Mouse (Mus musculus): ENCODE measurements around the gene Slc22a15. TPM values are rescaled to one million over a fixed set of nuclear protein-coding genes. Genes with fewer than 3 reads are reported as not detected.

Gene Slc22a15
- polyA plus RNA-seq (2011; ENCODE audit: insufficient read depth, insufficient read length, low read depth, missing spikeins) = 0.85 and 1.8 TPM in 2 replicates

DNA sequence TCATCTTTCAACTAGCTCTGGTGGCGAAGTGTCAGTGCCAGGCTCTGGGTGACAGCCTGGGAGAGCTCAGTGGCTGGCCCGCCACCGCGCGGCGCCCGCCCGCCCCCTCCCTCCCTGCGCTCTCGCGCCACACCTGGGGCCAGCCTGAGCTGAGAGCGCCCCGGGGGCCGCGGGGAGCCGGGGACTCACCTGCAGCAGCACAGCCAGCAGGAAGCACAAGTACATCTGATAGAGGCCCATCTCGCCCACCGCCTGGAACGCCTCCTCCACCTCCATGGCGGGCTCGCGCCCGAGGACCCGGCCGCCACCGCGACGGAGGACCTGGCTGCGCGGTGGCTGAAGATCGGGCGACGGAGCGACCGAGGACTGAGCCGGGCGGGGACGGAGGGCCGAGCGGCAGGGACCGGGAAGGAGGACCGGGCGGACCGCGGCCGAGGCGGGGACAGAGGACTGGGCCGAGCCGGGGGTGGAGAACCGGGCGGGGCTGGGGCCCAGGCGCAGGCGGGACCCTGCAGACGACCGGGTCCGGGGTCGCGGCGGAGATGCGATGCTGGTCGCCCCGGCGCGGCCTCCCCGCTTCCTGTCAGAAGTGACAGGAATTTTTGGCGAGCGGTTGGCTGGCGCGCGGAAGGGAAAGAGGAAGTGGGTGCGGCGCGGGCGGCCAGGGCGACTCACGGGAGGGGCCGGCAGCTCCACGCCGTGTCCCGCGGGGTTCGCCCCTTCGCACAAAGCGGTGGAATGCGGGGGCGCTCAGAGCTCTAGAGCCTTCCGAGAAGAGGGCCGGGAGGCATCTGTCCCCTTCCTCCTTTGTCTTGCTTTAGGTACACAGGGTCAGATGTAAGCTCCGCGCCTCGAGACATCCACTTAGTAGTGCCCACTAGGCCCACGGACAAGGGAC is at the start of gene Slc22a15:
Gene Slc22a15 (minus strand): TSS at position 611 of the 898 bp plus-strand sequence.
- no peak within 1 kb of the TSS for H3K27ac ChIP-seq (ENCODE audit: insufficient read depth, low read length)
- H3K27me3 ChIP-seq (ENCODE audit: control insufficient read depth, insufficient read depth, low read length, poor library complexity, severe bottlenecking) = peaks cover 6% of the 10 kb centered on the region
- peak within 1 kb of the TSS; percentile 93 for H3K4me3 ChIP-seq (ENCODE audit: low read depth, low read length)
- H3K9ac ChIP-seq (ENCODE audit: low read depth, poor library complexity, severe bottlenecking) = peak within 1 kb of the TSS; percentile 85
- no peak for TF ChIP-seq EP300 (IDR thresholded peaks at IDR 0.05; ENCODE audit: insufficient read depth, low read depth, low read length)
- TF ChIP-seq CTCF (IDR thresholded peaks at IDR 0.05; ENCODE audit: low read depth, low read length) = no peak
- no peak for TF ChIP-seq POLR2A (IDR thresholded peaks at IDR 0.05; ENCODE audit: insufficient read depth, low read length)
- no peaks in the 10 kb centered on the region for H3K36me3 ChIP-seq (ENCODE audit: control insufficient read depth, insufficient read depth, low read length, poor library complexity, severe bottlenecking)
- no peaks in the 10 kb centered on the region for H3K4me1 ChIP-seq (ENCODE audit: control insufficient read depth, insufficient read depth, low read length)
- no peaks in the 10 kb centered on the region for H3K9me3 ChIP-seq (replicated peaks; ENCODE audit: control insufficient read depth, insufficient read depth, low read length, poor library complexity, severe bottlenecking)

DNA sequence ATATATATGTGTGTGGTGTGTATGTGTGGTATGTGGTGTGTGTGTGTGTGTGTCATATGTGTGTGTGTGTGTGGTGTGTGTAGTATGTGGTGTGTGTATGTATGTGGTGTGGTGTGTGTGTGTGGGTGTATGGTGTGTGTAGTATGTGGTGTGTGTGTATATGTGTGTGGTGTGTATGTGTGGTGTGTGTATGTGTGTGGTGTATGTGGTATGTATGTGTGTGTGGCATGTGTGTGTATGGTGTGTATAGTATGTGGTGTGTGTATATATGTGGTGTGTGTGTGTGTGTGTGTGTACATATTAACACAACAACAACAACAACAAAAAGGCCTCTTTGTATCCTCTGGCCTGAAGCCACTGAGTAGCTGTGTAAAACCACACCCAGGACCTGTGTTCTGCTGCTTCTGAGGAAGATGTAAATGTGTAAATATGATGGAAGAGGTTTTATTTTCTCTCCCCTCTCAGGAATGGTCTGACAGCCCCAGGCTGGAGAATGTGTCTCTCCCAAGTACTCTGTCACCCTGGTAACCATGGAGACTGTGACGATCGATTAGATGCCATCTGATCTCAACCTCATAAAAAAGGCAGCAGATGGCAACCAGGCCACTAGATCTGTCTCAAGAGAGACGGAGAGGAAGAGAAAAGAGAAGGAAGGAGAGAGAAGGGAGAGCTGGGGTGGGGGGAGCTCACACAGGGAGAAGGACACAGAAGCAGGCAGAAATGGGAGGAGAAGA is 42.7 kb upstream of the Slc22a15 start:
- H3K9me3 ChIP-seq (replicated peaks; ENCODE audit: control insufficient read depth, insufficient read depth, low read length, poor library complexity, severe bottlenecking) = no peaks in the 10 kb centered on the region
- no peaks in the 10 kb centered on the region for H3K36me3 ChIP-seq (ENCODE audit: control insufficient read depth, insufficient read depth, low read length, poor library complexity, severe bottlenecking)
- H3K4me3 ChIP-seq (ENCODE audit: low read depth, low read length) = no peak overlapping the region
- no peak overlapping the region for H3K27ac ChIP-seq (ENCODE audit: insufficient read depth, low read length)
- no peak for TF ChIP-seq POLR2A (IDR thresholded peaks at IDR 0.05; ENCODE audit: insufficient read depth, low read length)
- TF ChIP-seq CTCF (IDR thresholded peaks at IDR 0.05; ENCODE audit: low read depth, low read length) = no peak
- TF ChIP-seq EP300 (IDR thresholded peaks at IDR 0.05; ENCODE audit: insufficient read depth, low read depth, low read length) = no peak
- no peaks in the 10 kb centered on the region for H3K4me1 ChIP-seq (ENCODE audit: control insufficient read depth, insufficient read depth, low read length)
- H3K9ac ChIP-seq (ENCODE audit: low read depth, poor library complexity, severe bottlenecking) = no peak overlapping the region
- H3K27me3 ChIP-seq (ENCODE audit: control insufficient read depth, insufficient read depth, low read length, poor library complexity, severe bottlenecking) = no peaks in the 10 kb centered on the region

DNA sequence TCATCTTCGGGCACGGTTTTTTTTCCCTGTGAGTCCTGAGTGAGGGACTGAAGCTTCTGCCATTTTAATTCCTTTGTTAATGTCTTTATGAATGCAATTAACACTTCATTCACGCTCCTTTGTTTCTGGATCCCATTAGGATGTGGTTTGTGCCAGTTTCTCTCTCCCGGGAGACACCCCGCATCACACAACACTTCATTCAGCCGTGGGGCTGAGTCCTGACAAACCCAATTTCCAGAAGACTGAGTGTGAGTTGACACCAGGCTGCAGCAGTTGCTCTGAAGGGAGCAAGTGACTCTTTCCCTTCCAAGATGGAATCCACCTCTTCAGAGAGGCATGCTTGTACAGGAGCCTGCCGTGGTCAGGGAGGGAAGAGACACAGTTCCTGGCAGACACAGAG is 40.1 kb upstream of the Slc22a15 start:
- TF ChIP-seq EP300 (IDR thresholded peaks at IDR 0.05; ENCODE audit: insufficient read depth, low read depth, low read length) (no peak), CTCF (IDR thresholded peaks at IDR 0.05; ENCODE audit: low read depth, low read length) (no peak), POLR2A (IDR thresholded peaks at IDR 0.05; ENCODE audit: insufficient read depth, low read length) (no peak)
- H3K27ac ChIP-seq (ENCODE audit: insufficient read depth, low read length) = no peak overlapping the region
- no peaks in the 10 kb centered on the region for H3K36me3 ChIP-seq (ENCODE audit: control insufficient read depth, insufficient read depth, low read length, poor library complexity, severe bottlenecking)
- H3K4me3 ChIP-seq (ENCODE audit: low read depth, low read length) = no peak overlapping the region
- no peak overlapping the region for H3K9ac ChIP-seq (ENCODE audit: low read depth, poor library complexity, severe bottlenecking)
- H3K27me3 ChIP-seq (ENCODE audit: control insufficient read depth, insufficient read depth, low read length, poor library complexity, severe bottlenecking) = no peaks in the 10 kb centered on the region
- no peaks in the 10 kb centered on the region for H3K4me1 ChIP-seq (ENCODE audit: control insufficient read depth, insufficient read depth, low read length)
- no peaks in the 10 kb centered on the region for H3K9me3 ChIP-seq (replicated peaks; ENCODE audit: control insufficient read depth, insufficient read depth, low read length, poor library complexity, severe bottlenecking)

DNA sequence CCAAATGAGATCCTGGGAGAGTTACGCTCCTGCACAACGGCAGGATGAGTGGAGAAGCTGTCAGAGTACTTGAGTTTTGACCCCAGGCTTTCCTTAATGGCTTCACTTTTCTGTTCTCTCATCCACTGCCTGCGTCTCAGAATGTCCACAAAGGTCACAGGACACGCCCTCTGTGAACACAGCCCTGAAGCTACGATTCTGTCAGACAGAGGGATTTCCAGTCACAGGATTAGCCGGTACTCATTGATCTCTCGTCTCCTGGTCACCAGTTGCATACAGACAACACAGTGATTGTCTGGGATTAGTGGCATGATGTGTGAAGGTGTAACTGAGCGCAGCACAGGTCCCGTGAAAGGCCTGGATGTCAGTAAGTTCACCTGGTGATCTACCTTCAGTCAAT is 39.2 kb upstream of the Slc22a15 start:
- no peaks in the 10 kb centered on the region for H3K27me3 ChIP-seq (ENCODE audit: control insufficient read depth, insufficient read depth, low read length, poor library complexity, severe bottlenecking)
- H3K27ac ChIP-seq (ENCODE audit: insufficient read depth, low read length) = no peak overlapping the region
- H3K36me3 ChIP-seq (ENCODE audit: control insufficient read depth, insufficient read depth, low read length, poor library complexity, severe bottlenecking) = no peaks in the 10 kb centered on the region
- no peak overlapping the region for H3K9ac ChIP-seq (ENCODE audit: low read depth, poor library complexity, severe bottlenecking)
- no peaks in the 10 kb centered on the region for H3K9me3 ChIP-seq (replicated peaks; ENCODE audit: control insufficient read depth, insufficient read depth, low read length, poor library complexity, severe bottlenecking)
- TF ChIP-seq POLR2A (IDR thresholded peaks at IDR 0.05; ENCODE audit: insufficient read depth, low read length) (no peak), EP300 (IDR thresholded peaks at IDR 0.05; ENCODE audit: insufficient read depth, low read depth, low read length) (no peak), CTCF (IDR thresholded peaks at IDR 0.05; ENCODE audit: low read depth, low read length) (no peak)
- no peak overlapping the region for H3K4me3 ChIP-seq (ENCODE audit: low read depth, low read length)
- no peaks in the 10 kb centered on the region for H3K4me1 ChIP-seq (ENCODE audit: control insufficient read depth, insufficient read depth, low read length)

DNA sequence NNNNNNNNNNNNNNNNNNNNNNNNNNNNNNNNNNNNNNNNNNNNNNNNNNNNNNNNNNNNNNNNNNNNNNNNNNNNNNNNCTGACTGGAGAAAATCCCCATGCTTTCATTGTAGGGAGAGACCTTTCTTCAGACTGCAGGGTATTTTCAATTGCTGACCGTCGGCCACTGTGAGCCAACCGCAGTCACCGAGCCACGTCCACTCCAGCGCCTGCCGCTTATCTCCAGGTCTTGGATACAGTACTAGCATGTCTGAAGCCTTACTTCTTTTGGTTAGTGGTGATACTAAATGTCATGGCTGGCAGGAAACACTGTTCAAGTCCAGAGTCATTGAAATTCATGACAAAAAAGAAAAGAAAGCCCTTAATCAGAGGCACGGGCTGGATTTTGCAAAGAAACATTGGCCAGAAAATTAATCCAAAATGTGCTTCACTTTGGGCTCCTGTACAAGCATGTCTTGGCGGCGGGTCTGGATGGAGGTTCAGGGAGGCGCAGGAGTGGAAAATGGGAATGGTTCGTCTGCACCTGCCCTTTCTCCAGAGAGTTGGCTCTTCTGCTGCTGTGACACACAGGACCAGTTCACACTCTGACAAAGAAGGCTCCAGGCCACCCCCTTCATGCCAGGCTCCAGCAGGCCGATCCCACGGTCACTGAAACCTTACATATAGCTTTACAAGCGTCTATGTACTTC is 37.0 kb upstream of the Slc22a15 start:
- no peaks in the 10 kb centered on the region for H3K27me3 ChIP-seq (ENCODE audit: control insufficient read depth, insufficient read depth, low read length, poor library complexity, severe bottlenecking)

More for the DNA sequence above, 37.0 kb upstream of the Slc22a15 start:
- no peak overlapping the region for H3K9ac ChIP-seq (ENCODE audit: low read depth, poor library complexity, severe bottlenecking)
- no peaks in the 10 kb centered on the region for H3K36me3 ChIP-seq (ENCODE audit: control insufficient read depth, insufficient read depth, low read length, poor library complexity, severe bottlenecking)
- no peak overlapping the region for H3K4me3 ChIP-seq (ENCODE audit: low read depth, low read length)
- H3K27ac ChIP-seq (ENCODE audit: insufficient read depth, low read length) = no peak overlapping the region
- no peaks in the 10 kb centered on the region for H3K4me1 ChIP-seq (ENCODE audit: control insufficient read depth, insufficient read depth, low read length)
- TF ChIP-seq POLR2A (IDR thresholded peaks at IDR 0.05; ENCODE audit: insufficient read depth, low read length) = no peak
- TF ChIP-seq EP300 (IDR thresholded peaks at IDR 0.05; ENCODE audit: insufficient read depth, low read depth, low read length) = no peak
- no peak for TF ChIP-seq CTCF (IDR thresholded peaks at IDR 0.05; ENCODE audit: low read depth, low read length)
- H3K9me3 ChIP-seq (replicated peaks; ENCODE audit: control insufficient read depth, insufficient read depth, low read length, poor library complexity, severe bottlenecking) = no peaks in the 10 kb centered on the region
